Mouse (Mus musculus): Measurements from ENCODE around the gene Ikbip. TPM values are rescaled to one million over a fixed set of nuclear protein-coding genes. Genes with fewer than 3 reads are reported as not detected.

Ikbip gene
- polyA plus RNA-seq, 1 experiment from 2014 or later = 19.4 TPM

GRCm38 (mm10) chr10:91123828-91124822 is 41.4 kb downstream of the Ikbip start, which contains the start of gene Slc25a3:
Gene Slc25a3, minus strand, starts transcription at chr10:91124059.
- Histone ChIP-seq H3K9ac (ENCODE audit: low read depth, low read length) (peak within 1 kb of the TSS; percentile 99), H3K36me3 (ENCODE audit: control insufficient read depth, insufficient read depth) (peaks cover 26% of the 10 kb centered on the region), H3K4me1 (replicated peaks; ENCODE audit: control insufficient read depth, insufficient read depth, low read length) (no peaks in the 10 kb centered on the region), H3K4me3 (ENCODE audit: low read depth, low read length) (peak within 1 kb of the TSS; percentile 71), H3K27me3 (replicated peaks; ENCODE audit: control insufficient read depth, insufficient read depth, low read length) (no peaks in the 10 kb centered on the region), H3K9me3 (ENCODE audit: control insufficient read depth) (no peaks in the 10 kb centered on the region), H3K4me2 (replicated peaks; ENCODE audit: low read depth) (peak within 1 kb of the TSS; percentile 76), H3K27ac (ENCODE audit: low read depth, low read length) (peak within 1 kb of the TSS; percentile 97)
- 7% methylated on average over 56 of the region's 59 CpGs for WGBS
- no peak for TF ChIP-seq CTCF (IDR thresholded peaks at IDR 0.05; ENCODE audit: low read depth)
- peak; percentile 95 for ATAC-seq

GRCm38 (mm10) chr10:91126618-91127355 is 44.0 kb downstream of the Ikbip start:
- no peaks in the 10 kb centered on the region for H3K9me3 ChIP-seq (ENCODE audit: control insufficient read depth)
- H3K27ac ChIP-seq (ENCODE audit: low read depth, low read length) = peak overlapping the region; percentile 60
- no peak for ATAC-seq
- no peak overlapping the region for H3K9ac ChIP-seq (ENCODE audit: low read depth, low read length)
- TF ChIP-seq CTCF (IDR thresholded peaks at IDR 0.05; ENCODE audit: low read depth) = no peak
- no peaks in the 10 kb centered on the region for H3K27me3 ChIP-seq (replicated peaks; ENCODE audit: control insufficient read depth, insufficient read depth, low read length)
- WGBS = 55% methylated on average over 10 of the region's 10 CpGs
- H3K4me1 ChIP-seq (replicated peaks; ENCODE audit: control insufficient read depth, insufficient read depth, low read length) = no peaks in the 10 kb centered on the region
- H3K4me2 ChIP-seq (replicated peaks; ENCODE audit: low read depth) = no peak overlapping the region
- H3K4me3 ChIP-seq (ENCODE audit: low read depth, low read length) = no peak overlapping the region
- 0 out of 2 replicates have a peak, but pooled peaks cover 3% of the 10 kb centered on the region for H3K36me3 ChIP-seq (ENCODE audit: control insufficient read depth, insufficient read depth)

DNA sequence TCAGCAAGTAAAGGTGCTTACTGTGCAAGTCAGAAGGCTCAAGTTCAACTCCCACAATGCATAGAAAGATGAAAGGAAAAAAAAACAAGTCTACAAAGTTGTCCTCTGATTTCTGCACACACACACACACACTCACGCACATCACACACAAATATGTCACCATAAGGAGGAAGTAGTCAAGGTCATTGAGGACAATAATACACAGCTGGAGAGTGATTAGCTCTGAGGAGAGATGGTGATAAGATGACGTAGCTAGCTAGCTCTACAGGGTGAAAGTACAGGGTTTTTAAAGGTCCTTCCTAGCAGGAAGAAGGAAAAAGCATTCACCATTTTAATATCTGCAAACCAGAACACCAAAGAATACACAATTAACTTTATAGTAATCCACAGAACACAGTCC is 44.7 kb downstream of the Ikbip start:
- no peak for TF ChIP-seq CTCF (IDR thresholded peaks at IDR 0.05; ENCODE audit: low read depth)
- H3K9me3 ChIP-seq (ENCODE audit: control insufficient read depth) = no peaks in the 10 kb centered on the region
- H3K4me1 ChIP-seq (replicated peaks; ENCODE audit: control insufficient read depth, insufficient read depth, low read length) = no peaks in the 10 kb centered on the region
- H3K27me3 ChIP-seq (replicated peaks; ENCODE audit: control insufficient read depth, insufficient read depth, low read length) = no peaks in the 10 kb centered on the region
- H3K9ac ChIP-seq (ENCODE audit: low read depth, low read length) = no peak overlapping the region
- H3K4me3 ChIP-seq (ENCODE audit: low read depth, low read length) = no peak overlapping the region
- no peaks in the 10 kb centered on the region for H3K36me3 ChIP-seq (ENCODE audit: control insufficient read depth, insufficient read depth)
- 29% methylated on average over 2 of the region's 2 CpGs for WGBS
- H3K27ac ChIP-seq (ENCODE audit: low read depth, low read length) = peak overlapping the region; percentile 85
- no peak overlapping the region for H3K4me2 ChIP-seq (replicated peaks; ENCODE audit: low read depth)
- peak; percentile 17; the same call in 1 of the 2 replicates for ATAC-seq

GRCm38 (mm10) chr10:91128551-91129160 is 45.9 kb downstream of the Ikbip start:
- Histone ChIP-seq H3K4me3 (ENCODE audit: low read depth, low read length) (no peak overlapping the region), H3K27me3 (replicated peaks; ENCODE audit: control insufficient read depth, insufficient read depth, low read length) (no peaks in the 10 kb centered on the region)
- no peak for TF ChIP-seq CTCF (IDR thresholded peaks at IDR 0.05; ENCODE audit: low read depth)

DNA sequence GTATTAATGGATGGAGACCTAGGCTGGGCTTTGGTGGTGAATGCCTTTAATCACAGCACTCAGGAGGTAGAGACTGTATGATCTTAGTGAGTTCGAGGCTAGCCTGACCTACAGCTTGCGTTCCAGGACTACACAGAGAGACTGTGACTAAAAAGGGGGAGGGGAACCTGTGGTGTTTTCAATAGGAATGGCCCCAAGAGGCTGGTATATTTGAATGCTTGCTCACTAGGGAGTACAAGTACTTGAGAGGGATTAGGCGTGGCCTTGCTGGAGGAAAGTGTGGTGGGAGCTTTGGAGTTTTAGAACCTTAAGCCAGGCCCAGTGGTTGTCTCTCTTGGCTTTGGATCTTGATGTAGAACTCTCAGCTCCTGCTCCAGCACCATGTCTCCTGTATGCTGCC is 48.1 kb downstream of the Ikbip start:
- whole genome bisulfite sequencing = 96% methylated on average over 3 of the region's 3 CpGs
- no peaks in the 10 kb centered on the region for H3K9me3 ChIP-seq (ENCODE audit: control insufficient read depth)
- H3K4me2 ChIP-seq (replicated peaks; ENCODE audit: low read depth) = no peak overlapping the region

More at GRCm38 (mm10) chr10:91128551-91129160, 45.9 kb downstream of the Ikbip start:
- Histone ChIP-seq H3K9me3 (ENCODE audit: control insufficient read depth) (no peaks in the 10 kb centered on the region), H3K4me1 (replicated peaks; ENCODE audit: control insufficient read depth, insufficient read depth, low read length) (no peaks in the 10 kb centered on the region), H3K9ac (ENCODE audit: low read depth, low read length) (no peak overlapping the region), H3K4me2 (replicated peaks; ENCODE audit: low read depth) (no peak overlapping the region), H3K36me3 (ENCODE audit: control insufficient read depth, insufficient read depth) (no peaks in the 10 kb centered on the region), H3K27ac (ENCODE audit: low read depth, low read length) (no peak overlapping the region)
- no peak for ATAC-seq
- 85% methylated on average over 1 of the region's 1 CpGs for WGBS

More for the DNA sequence above, 48.1 kb downstream of the Ikbip start:
- Histone ChIP-seq H3K36me3 (ENCODE audit: control insufficient read depth, insufficient read depth) (no peaks in the 10 kb centered on the region), H3K27ac (ENCODE audit: low read depth, low read length) (no peak overlapping the region), H3K4me3 (ENCODE audit: low read depth, low read length) (no peak overlapping the region), H3K9ac (ENCODE audit: low read depth, low read length) (no peak overlapping the region), H3K4me1 (replicated peaks; ENCODE audit: control insufficient read depth, insufficient read depth, low read length) (no peaks in the 10 kb centered on the region), H3K27me3 (replicated peaks; ENCODE audit: control insufficient read depth, insufficient read depth, low read length) (no peaks in the 10 kb centered on the region)
- no peak for ATAC-seq
- TF ChIP-seq CTCF (IDR thresholded peaks at IDR 0.05; ENCODE audit: low read depth) = no peak

Data from intestine, postnatal 0 days (tissue).